Mouse (Mus musculus): Measurements from ENCODE around the gene Ankrd36.

- TF ChIP-seq CTCF (IDR thresholded peaks at IDR 0.05; ENCODE audit: insufficient read depth, low read depth, low read length) (no peak), POLR2A (IDR thresholded peaks at IDR 0.05; ENCODE audit: insufficient read depth, low read depth, low read length) (no peak)
These were observed 114.8 kb downstream of the Ankrd36 start for GRCm38 (mm10) chr11:5684283-5684682.
